Mouse (Mus musculus) embryonic fibroblast, embryonic 13.5 days (primary cell): Measurements from ENCODE around the gene Cpeb1.

Experiments used
- CTCF ChIP-seq: IDR thresholded peaks from 2 replicates; pipeline ENCODE4 v1.5.1; 2011; ENCODE audit warnings: mild to moderate bottlenecking, control low read depth, low read length, moderate library complexity, borderline replicate concordance; ENCODE audit not compliant: insufficient read depth
- POLR2A ChIP-seq: IDR thresholded peaks from 2 replicates; pipeline ENCODE4 v1.6.1; 2011; ENCODE audit warnings: low read depth, mild to moderate bottlenecking, control low read depth, low read length, moderate library complexity

GRCm38 (mm10) chr7:81298206-81298605, 157.1 kb downstream of the Cpeb1 start:
- TF ChIP-seq CTCF: no peak
- TF ChIP-seq POLR2A: no peak
